Mouse (Mus musculus): ENCODE measurements at regions not wholly inside any gene's neighbourhood (a gene's known extent, or its start where the extent isn't known, plus 50 kb on each side); places are given as distances from the start of the nearest gene placed in this dataset.

DNA sequence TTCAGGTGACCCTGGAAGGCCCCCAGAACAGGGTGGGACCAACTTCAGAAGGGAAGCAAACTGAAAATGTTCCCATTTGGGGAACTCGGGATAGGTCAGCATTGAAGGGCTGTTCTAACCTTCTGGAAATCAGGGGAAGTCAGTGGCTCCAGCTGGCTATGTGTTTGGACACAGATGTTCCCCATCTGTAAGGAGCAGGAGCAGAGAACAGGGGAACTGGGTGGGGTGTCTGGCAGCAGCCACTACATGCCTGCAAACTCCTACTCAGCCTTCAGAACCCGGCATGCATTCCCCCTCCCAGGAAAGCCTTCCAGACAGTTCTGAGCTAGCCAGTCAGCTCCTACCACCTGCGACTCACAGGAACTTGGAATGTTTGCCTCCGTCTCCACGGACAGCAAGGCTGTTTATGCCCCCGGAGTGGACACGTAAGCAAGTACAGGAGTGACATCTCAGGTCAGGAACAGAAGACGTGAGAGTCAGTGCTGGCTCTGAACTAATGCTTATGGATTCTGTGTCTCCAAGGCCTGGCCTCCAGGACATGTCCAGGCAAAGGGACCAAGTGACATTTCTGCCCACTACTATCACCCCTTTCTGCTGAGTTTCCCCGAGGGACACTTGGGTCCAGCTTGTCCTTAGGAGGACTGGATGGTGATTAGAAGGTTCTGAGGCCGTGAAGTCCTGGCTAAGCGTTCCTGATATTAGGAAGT is 108.6 kb upstream of the Tmem189 start:
- no peak overlapping the region for H3K27ac ChIP-seq (ENCODE audit: poor library complexity, severe bottlenecking)

GRCm38 (mm10) chr2:167795491-167795890 is 105.9 kb upstream of the Tmem189 start:
- Histone ChIP-seq H3K4me2 (no peak overlapping the region), H3K36me3 (no peaks in the 10 kb centered on the region), H3K4me3 (no peak overlapping the region), H3K4me1 (replicated peaks) (peaks cover 11% of the 10 kb centered on the region), H3K27me3 (replicated peaks) (no peaks in the 10 kb centered on the region), H3K9me3 (replicated peaks) (no peaks in the 10 kb centered on the region), H3K9ac (no peak overlapping the region), H3K27ac (ENCODE audit: poor library complexity, severe bottlenecking) (no peak overlapping the region)
- WGBS = 75% methylated on average over 7 of the region's 7 CpGs
- no peak for ATAC-seq (ENCODE audit: insufficient number of reproducible peaks, low FRiP score)

More for the DNA sequence above, 108.6 kb upstream of the Tmem189 start:
- Histone ChIP-seq H3K36me3 (no peaks in the 10 kb centered on the region), H3K9me3 (replicated peaks) (0 out of 2 replicates have a peak, but pooled peaks cover 3% of the 10 kb centered on the region), H3K4me2 (no peak overlapping the region), H3K9ac (no peak overlapping the region), H3K4me1 (replicated peaks) (peaks cover 31% of the 10 kb centered on the region), H3K4me3 (no peak overlapping the region), H3K27me3 (replicated peaks) (no peaks in the 10 kb centered on the region)
- ATAC-seq (ENCODE audit: insufficient number of reproducible peaks, low FRiP score) = no peak
- WGBS = 81% methylated on average over 11 of the region's 11 CpGs

- Histone ChIP-seq H3K4me2 (no peak overlapping the region), H3K4me3 (no peak overlapping the region), H3K27me3 (replicated peaks) (no peaks in the 10 kb centered on the region), H3K4me1 (replicated peaks) (peaks cover 12% of the 10 kb centered on the region; the same call in 1 of the 2 replicates), H3K27ac (ENCODE audit: poor library complexity, severe bottlenecking) (no peak overlapping the region), H3K9me3 (replicated peaks) (no peaks in the 10 kb centered on the region), H3K9ac (no peak overlapping the region), H3K36me3 (no peaks in the 10 kb centered on the region)
- 88% methylated on average over 2 of the region's 2 CpGs for WGBS
- ATAC-seq (ENCODE audit: insufficient number of reproducible peaks, low FRiP score) = no peak
Measured at GRCm38 (mm10) chr2:167793916-167794315, 104.3 kb upstream of the Tmem189 start.

DNA sequence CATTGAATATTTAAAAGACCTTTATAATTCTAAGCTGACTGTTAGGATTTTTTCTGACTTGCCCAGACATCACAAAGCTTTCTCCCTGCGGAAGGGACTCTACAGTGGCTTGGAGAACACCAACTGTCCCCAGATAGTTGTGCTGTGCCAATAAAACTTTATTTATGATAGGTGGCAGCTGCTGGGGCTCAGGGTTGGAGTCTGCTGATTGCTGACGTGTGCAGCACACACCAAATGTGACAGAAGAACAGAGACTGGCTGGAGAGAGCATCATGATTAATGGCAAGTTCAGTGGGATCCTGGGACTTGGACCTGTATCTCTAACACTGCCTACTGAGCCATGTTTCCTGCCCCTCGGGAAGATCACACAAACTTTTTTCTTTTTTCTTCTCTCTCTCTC is 103.1 kb upstream of the Tmem189 start:
- no peaks in the 10 kb centered on the region for H3K36me3 ChIP-seq
- no peak for ATAC-seq (ENCODE audit: insufficient number of reproducible peaks, low FRiP score)
- no peak overlapping the region for H3K4me3 ChIP-seq
- 46% methylated on average over 3 of the region's 3 CpGs for WGBS
- H3K4me2 ChIP-seq = no peak overlapping the region
- no peak overlapping the region for H3K9ac ChIP-seq
- H3K4me1 ChIP-seq (replicated peaks) = peaks cover 13% of the 10 kb centered on the region; the same call in 1 of the 2 replicates
- H3K27ac ChIP-seq (ENCODE audit: poor library complexity, severe bottlenecking) = no peak overlapping the region
- H3K9me3 ChIP-seq (replicated peaks) = no peaks in the 10 kb centered on the region
- no peaks in the 10 kb centered on the region for H3K27me3 ChIP-seq (replicated peaks)

DNA sequence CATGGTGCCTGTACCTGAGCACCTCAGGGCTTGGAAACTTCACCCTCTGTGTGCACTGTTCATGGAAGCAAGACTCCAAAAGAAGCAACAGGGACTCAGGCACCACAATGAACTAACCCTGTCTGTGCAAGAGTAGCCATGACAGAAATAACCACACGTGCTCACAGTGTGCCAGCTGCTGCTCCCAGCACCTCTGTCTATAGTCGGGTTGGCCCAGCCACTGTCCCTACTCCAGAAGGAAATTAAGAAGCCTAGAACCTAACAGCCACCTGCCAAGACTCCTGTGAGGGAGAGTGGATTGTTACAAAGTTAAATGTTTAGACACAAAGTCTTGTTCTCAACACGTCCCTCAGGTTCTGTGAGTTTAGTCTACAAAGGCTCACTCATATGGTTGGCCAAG is 102.7 kb upstream of the Tmem189 start:
- H3K9me3 ChIP-seq (replicated peaks) = no peaks in the 10 kb centered on the region
- no peaks in the 10 kb centered on the region for H3K27me3 ChIP-seq (replicated peaks)
- H3K36me3 ChIP-seq = no peaks in the 10 kb centered on the region
- no peak overlapping the region for H3K27ac ChIP-seq (ENCODE audit: poor library complexity, severe bottlenecking)
- H3K4me2 ChIP-seq = no peak overlapping the region
- peaks cover 13% of the 10 kb centered on the region; the same call in 1 of the 2 replicates for H3K4me1 ChIP-seq (replicated peaks)
- no peak overlapping the region for H3K9ac ChIP-seq
- WGBS = 55% methylated on average over 3 of the region's 3 CpGs
- ATAC-seq (ENCODE audit: insufficient number of reproducible peaks, low FRiP score) = no peak
- no peak overlapping the region for H3K4me3 ChIP-seq

GRCm38 (mm10) chr2:167789471-167789923 is 99.9 kb upstream of the Tmem189 start:
- H3K4me1 ChIP-seq (replicated peaks) = peaks cover 13% of the 10 kb centered on the region; the same call in 1 of the 2 replicates
- WGBS = 79% methylated on average over 11 of the region's 11 CpGs
- ATAC-seq (ENCODE audit: insufficient number of reproducible peaks, low FRiP score) = peak; percentile 64
- no peak overlapping the region for H3K9ac ChIP-seq
- peak overlapping the region; percentile 8; the same call in 1 of the 2 replicates for H3K27ac ChIP-seq (ENCODE audit: poor library complexity, severe bottlenecking)
- no peaks in the 10 kb centered on the region for H3K27me3 ChIP-seq (replicated peaks)
- no peak overlapping the region for H3K4me2 ChIP-seq
- no peaks in the 10 kb centered on the region for H3K36me3 ChIP-seq
- no peak overlapping the region for H3K4me3 ChIP-seq
- no peaks in the 10 kb centered on the region for H3K9me3 ChIP-seq (replicated peaks)

- Histone ChIP-seq H3K27ac (ENCODE audit: poor library complexity, severe bottlenecking) (no peak overlapping the region), H3K4me3 (no peak overlapping the region), H3K36me3 (no peaks in the 10 kb centered on the region), H3K27me3 (replicated peaks) (no peaks in the 10 kb centered on the region), H3K4me2 (no peak overlapping the region), H3K9ac (no peak overlapping the region), H3K9me3 (replicated peaks) (no peaks in the 10 kb centered on the region), H3K4me1 (replicated peaks) (peaks cover 24% of the 10 kb centered on the region)
- ATAC-seq (ENCODE audit: insufficient number of reproducible peaks, low FRiP score) = no peak
- 91% methylated on average over 5 of the region's 5 CpGs for WGBS
Measured at GRCm38 (mm10) chr2:167786951-167787350, 97.3 kb upstream of the Tmem189 start.

- H3K9me3 ChIP-seq (replicated peaks) = no peaks in the 10 kb centered on the region
- H3K4me3 ChIP-seq = no peak overlapping the region
- no peaks in the 10 kb centered on the region for H3K27me3 ChIP-seq (replicated peaks)
- no peak overlapping the region for H3K27ac ChIP-seq (ENCODE audit: poor library complexity, severe bottlenecking)
- no peak for ATAC-seq (ENCODE audit: insufficient number of reproducible peaks, low FRiP score)
- 75% methylated on average over 13 of the region's 13 CpGs for WGBS
- no peaks in the 10 kb centered on the region for H3K36me3 ChIP-seq
- no peak overlapping the region for H3K4me2 ChIP-seq
- H3K4me1 ChIP-seq (replicated peaks) = peaks cover 27% of the 10 kb centered on the region
- H3K9ac ChIP-seq = no peak overlapping the region
Measured at GRCm38 (mm10) chr2:167784353-167784752, 94.7 kb upstream of the Tmem189 start.

DNA sequence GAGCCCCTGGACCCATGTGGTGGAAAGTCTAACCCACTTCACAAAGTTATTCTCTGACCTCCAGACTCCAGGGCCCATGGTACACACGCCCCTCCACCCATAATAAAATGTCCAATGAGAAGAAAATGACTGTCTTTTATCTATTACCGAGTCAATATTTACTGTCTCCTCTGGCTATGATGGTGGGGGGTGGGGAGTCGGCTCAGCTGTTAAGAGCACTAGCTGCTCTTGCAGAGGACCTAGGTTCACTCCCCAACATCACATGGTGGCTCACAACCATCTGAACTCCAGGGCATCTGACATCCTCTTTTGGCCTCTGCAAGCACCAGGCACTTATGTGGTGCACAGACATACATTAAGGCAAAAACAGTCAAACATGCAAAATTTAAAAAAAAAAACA is 93.8 kb upstream of the Tmem189 start:
- H3K9ac ChIP-seq = no peak overlapping the region
- no peak overlapping the region for H3K4me3 ChIP-seq
- H3K36me3 ChIP-seq = no peaks in the 10 kb centered on the region
- H3K27me3 ChIP-seq (replicated peaks) = no peaks in the 10 kb centered on the region
- H3K4me1 ChIP-seq (replicated peaks) = peaks cover 35% of the 10 kb centered on the region
- no peak overlapping the region for H3K27ac ChIP-seq (ENCODE audit: poor library complexity, severe bottlenecking)
- H3K9me3 ChIP-seq (replicated peaks) = no peaks in the 10 kb centered on the region
- 66% methylated on average over 3 of the region's 3 CpGs for WGBS
- no peak for ATAC-seq (ENCODE audit: insufficient number of reproducible peaks, low FRiP score)
- H3K4me2 ChIP-seq = no peak overlapping the region

GRCm38 (mm10) chr2:167782231-167782999 is 92.8 kb upstream of the Tmem189 start:
- 28% methylated on average over 27 of the region's 27 CpGs for WGBS
- Histone ChIP-seq H3K4me3 (peak overlapping the region; percentile 7; the same call in 1 of the 2 replicates), H3K9ac (peak overlapping the region; percentile 38; the same call in 1 of the 2 replicates), H3K27me3 (replicated peaks) (no peaks in the 10 kb centered on the region), H3K27ac (ENCODE audit: poor library complexity, severe bottlenecking) (peak overlapping the region; percentile 46; the same call in 1 of the 2 replicates), H3K4me2 (peak overlapping the region; percentile 54), H3K9me3 (replicated peaks) (no peaks in the 10 kb centered on the region), H3K36me3 (no peaks in the 10 kb centered on the region), H3K4me1 (replicated peaks) (peaks cover 40% of the 10 kb centered on the region)
- ATAC-seq (ENCODE audit: insufficient number of reproducible peaks, low FRiP score) = no peak

DNA sequence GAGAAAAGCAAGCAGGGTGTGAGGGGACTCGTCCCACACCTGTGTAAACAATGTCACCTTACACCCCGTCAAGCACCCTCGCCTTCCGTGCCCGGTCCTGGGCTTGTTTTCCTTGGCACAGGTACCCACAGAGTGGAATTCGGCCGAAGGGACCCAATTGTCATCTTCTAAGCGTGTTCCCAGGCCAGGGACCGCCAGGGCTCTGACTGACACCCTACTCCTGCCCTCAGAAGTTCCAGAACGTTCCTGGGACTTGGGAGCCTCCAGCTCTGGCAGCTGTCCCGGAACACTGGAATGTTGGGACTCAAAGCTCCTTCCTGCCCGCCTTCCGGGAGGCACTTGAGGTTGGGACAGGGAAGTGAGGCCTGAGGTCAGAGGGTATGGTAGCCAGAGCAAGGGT is 91.9 kb upstream of the Tmem189 start:
- Histone ChIP-seq H3K9ac (no peak overlapping the region), H3K9me3 (replicated peaks) (no peaks in the 10 kb centered on the region), H3K36me3 (no peaks in the 10 kb centered on the region), H3K4me2 (no peak overlapping the region), H3K27me3 (replicated peaks) (no peaks in the 10 kb centered on the region), H3K27ac (ENCODE audit: poor library complexity, severe bottlenecking) (0 out of 2 replicates have a peak overlapping the region, but pooled peaks have one; percentile 8), H3K4me3 (no peak overlapping the region), H3K4me1 (replicated peaks) (peaks cover 45% of the 10 kb centered on the region)
- no peak for ATAC-seq (ENCODE audit: insufficient number of reproducible peaks, low FRiP score)
- 56% methylated on average over 13 of the region's 13 CpGs for WGBS

Data from heart, embryonic 12.5 days (tissue).